Mouse (Mus musculus) embryonic facial prominence, embryonic 12.5 days (tissue): ENCODE data around the gene Stac. TPM values are rescaled to one million over a fixed set of nuclear protein-coding genes. Genes with fewer than 3 reads are reported as not detected.

ENCODE experiments used
- ATAC-seq: fragments of 200-750 bp; cut with Nextera tagmentation; 2 replicates; pipeline ENCODE4 v1.8.0; 2017; ENCODE audit not compliant: insufficient number of reproducible peaks, insufficient read depth, low FRiP score, low TSS enrichment
- H3K27ac ChIP-seq: fragments of 300-500 bp; sonication (generic); 2 replicates; pipeline ENCODE4 v1.5.1; 2016; ENCODE audit warnings: mild to moderate bottlenecking
- H3K27me3 ChIP-seq: fragments of 300-500 bp; sonication (generic); 2 replicates; pipeline ENCODE4 v1.6.1; 2016; ENCODE audit warnings: mild to moderate bottlenecking, moderate library complexity
- H3K36me3 ChIP-seq: fragments of 300-500 bp; sonication (generic); 2 replicates; pipeline ENCODE4 v1.6.1; 2016; ENCODE audit warnings: mild to moderate bottlenecking
- H3K4me1 ChIP-seq: fragments of 300-500 bp; sonication (generic); 2 replicates; pipeline ENCODE4 v1.6.1; 2016
- H3K4me2 ChIP-seq: fragments of 300-500 bp; sonication (generic); replicated peaks from 2 replicates; pipeline ENCODE4 v1.6.1; 2016; ENCODE audit warnings: mild to moderate bottlenecking, moderate library complexity
- H3K4me3 ChIP-seq: fragments of 300-500 bp; sonication (generic); 2 replicates; pipeline ENCODE4 v1.5.1; 2016; ENCODE audit warnings: mild to moderate bottlenecking
- H3K9ac ChIP-seq: fragments of 300-500 bp; sonication (generic); 2 replicates; pipeline ENCODE4 v1.6.1; 2016; ENCODE audit warnings: mild to moderate bottlenecking, moderate library complexity
- H3K9me3 ChIP-seq: fragments of 300-500 bp; sonication (generic); 2 replicates; pipeline ENCODE4 v1.6.1; 2016; ENCODE audit warnings: mild to moderate bottlenecking, moderate library complexity
- WGBS: fragments of 180-500 bp; shearing (Covaris S2); methylation state at CpG from one replicate; pipeline ENCODE4 v1.1.7; 2016; 5-methylcytosine and 5-hydroxymethylcytosine counted together
- polyA plus RNA-seq: library from polyadenylated mRNA; unstranded; fragments of >200 nt; fragmentation: Nextera tagmentation; extraction: Ambion mirVana; gene quantifications from 2 replicates; pipeline ENCODE4 v1.2.1, GENCODE M21; 2016

Stac gene
- polyA plus RNA-seq, 1 experiment from 2014 or later, result 2.2 TPM

- H3K4me1 ChIP-seq, result no peaks in the 10 kb centered on the region
- H3K4me2 ChIP-seq, result no peak overlapping the region
- WGBS, result 73% methylated on average over 2 of the region's 2 CpGs
- H3K36me3 ChIP-seq, result no peaks in the 10 kb centered on the region
- no peak for ATAC-seq
- H3K27me3 ChIP-seq, result peaks cover 14% of the 10 kb centered on the region
- no peak overlapping the region for H3K27ac ChIP-seq
- H3K9ac ChIP-seq, result no peak overlapping the region
- no peak overlapping the region for H3K4me3 ChIP-seq
- no peaks in the 10 kb centered on the region for H3K9me3 ChIP-seq
Measured at GRCm38 (mm10) chr9:111684170-111684569, 6.0 kb downstream of the Stac start.

- WGBS, result 28% methylated on average over 2 of the region's 2 CpGs
- no peaks in the 10 kb centered on the region for H3K9me3 ChIP-seq
- H3K4me2 ChIP-seq, result no peak overlapping the region
- no peaks in the 10 kb centered on the region for H3K27me3 ChIP-seq
- no peaks in the 10 kb centered on the region for H3K4me1 ChIP-seq
- no peak for ATAC-seq
- H3K9ac ChIP-seq, result no peak overlapping the region
- H3K36me3 ChIP-seq, result no peaks in the 10 kb centered on the region
- H3K27ac ChIP-seq, result no peak overlapping the region
- H3K4me3 ChIP-seq, result no peak overlapping the region
Measured at GRCm38 (mm10) chr9:111679516-111679915, 10.6 kb downstream of the Stac start.

DNA sequence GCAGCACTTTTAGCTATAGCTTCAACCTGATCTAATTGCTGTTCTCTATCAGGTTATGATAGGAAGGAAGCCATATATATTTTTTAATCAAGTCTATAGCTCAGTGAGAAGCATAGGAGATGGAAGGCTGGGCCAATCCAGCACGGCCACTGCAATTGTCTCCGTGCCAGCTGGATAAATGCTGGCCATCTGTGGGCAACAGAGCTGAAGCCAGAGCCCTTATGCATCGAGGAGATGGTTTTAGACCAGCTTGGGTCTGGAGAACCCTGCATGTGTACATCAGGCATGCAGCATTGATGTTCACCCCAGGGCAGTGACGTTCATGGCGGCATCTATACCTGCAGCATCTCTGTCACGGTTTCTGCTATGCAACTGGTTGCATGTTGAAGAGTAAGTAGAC is 20.3 kb downstream of the Stac start:
- Histone ChIP-seq H3K4me1 (no peaks in the 10 kb centered on the region), H3K9ac (no peak overlapping the region), H3K27ac (no peak overlapping the region), H3K4me3 (no peak overlapping the region), H3K9me3 (no peaks in the 10 kb centered on the region), H3K4me2 (no peak overlapping the region), H3K36me3 (no peaks in the 10 kb centered on the region), H3K27me3 (no peaks in the 10 kb centered on the region)
- 81% methylated on average over 6 of the region's 6 CpGs for WGBS
- ATAC-seq, result no peak

DNA sequence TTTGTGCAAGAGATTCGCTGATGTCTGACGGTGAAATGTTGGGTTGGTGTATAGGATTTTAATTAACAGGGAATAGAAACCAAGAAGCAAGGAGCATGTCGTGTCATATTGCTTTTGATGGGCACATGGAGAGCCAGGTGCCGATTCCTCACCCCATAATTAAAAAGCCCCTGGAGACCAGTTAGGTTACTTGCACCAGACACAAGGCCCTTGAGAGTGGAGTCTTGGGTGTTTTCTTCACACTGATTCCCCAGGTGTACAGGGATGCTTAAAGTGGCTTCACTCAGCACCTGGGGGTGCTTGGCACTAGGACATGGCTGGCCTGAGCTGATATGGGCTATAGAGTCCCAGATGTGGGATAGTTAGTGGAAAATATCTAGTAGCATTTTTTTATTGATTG is 35.1 kb downstream of the Stac start:
- no peak overlapping the region for H3K4me2 ChIP-seq
- H3K27ac ChIP-seq, result no peak overlapping the region
- no peaks in the 10 kb centered on the region for H3K36me3 ChIP-seq
- H3K9me3 ChIP-seq, result no peaks in the 10 kb centered on the region
- H3K27me3 ChIP-seq, result no peaks in the 10 kb centered on the region
- 77% methylated on average over 4 of the region's 4 CpGs for WGBS
- H3K4me1 ChIP-seq, result no peaks in the 10 kb centered on the region
- no peak for ATAC-seq
- H3K4me3 ChIP-seq, result no peak overlapping the region
- no peak overlapping the region for H3K9ac ChIP-seq

DNA sequence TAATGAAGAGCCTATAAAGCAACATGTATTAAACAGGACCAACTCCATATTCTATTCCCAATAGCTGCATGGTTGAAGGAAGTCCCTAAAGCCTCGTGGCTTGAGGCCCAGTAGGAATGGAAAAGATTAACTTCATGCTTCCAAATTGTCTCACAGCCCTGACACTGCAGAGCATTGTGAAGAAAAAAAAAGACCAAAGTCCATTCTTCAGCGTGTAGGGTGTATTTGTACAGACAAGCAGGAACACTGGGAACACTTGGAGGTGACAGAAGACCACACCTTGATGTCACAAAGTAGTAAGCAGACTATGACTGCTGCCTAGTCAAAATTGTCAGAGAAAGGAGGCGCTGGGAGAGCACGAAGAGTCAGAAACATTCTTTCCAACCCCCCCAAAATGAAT is 45.9 kb downstream of the Stac start:
- H3K4me3 ChIP-seq, result no peak overlapping the region
- H3K36me3 ChIP-seq, result no peaks in the 10 kb centered on the region
- WGBS, result 77% methylated on average over 4 of the region's 4 CpGs
- H3K4me2 ChIP-seq, result no peak overlapping the region
- ATAC-seq, result no peak
- H3K9ac ChIP-seq, result no peak overlapping the region
- no peaks in the 10 kb centered on the region for H3K4me1 ChIP-seq
- H3K9me3 ChIP-seq, result no peaks in the 10 kb centered on the region
- no peaks in the 10 kb centered on the region for H3K27me3 ChIP-seq
- H3K27ac ChIP-seq, result no peak overlapping the region

DNA sequence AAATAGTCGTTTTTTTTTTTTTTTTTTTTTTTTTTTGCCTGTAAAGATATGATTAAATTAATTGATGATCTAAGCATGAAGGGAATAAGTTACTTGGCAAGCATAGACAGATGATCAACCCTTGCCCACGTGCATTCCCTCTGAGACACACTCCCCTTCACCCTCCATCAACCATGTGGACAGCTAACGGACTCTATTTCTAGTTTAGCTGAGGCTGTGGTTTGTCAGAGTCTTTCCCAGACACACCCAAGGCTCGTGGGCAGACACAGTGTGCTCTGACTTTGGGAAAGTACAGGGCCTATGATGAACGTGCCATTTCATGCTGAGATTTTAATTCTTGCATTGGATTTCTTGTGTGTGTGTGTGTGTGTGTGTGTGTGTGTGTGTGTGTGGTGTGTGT is 46.8 kb downstream of the Stac start:
- Histone ChIP-seq H3K9me3 (no peaks in the 10 kb centered on the region), H3K4me2 (no peak overlapping the region), H3K9ac (no peak overlapping the region), H3K27ac (no peak overlapping the region), H3K4me1 (no peaks in the 10 kb centered on the region), H3K4me3 (no peak overlapping the region), H3K36me3 (no peaks in the 10 kb centered on the region), H3K27me3 (no peaks in the 10 kb centered on the region)
- no peak for ATAC-seq
- WGBS, result 74% methylated on average over 5 of the region's 5 CpGs

DNA sequence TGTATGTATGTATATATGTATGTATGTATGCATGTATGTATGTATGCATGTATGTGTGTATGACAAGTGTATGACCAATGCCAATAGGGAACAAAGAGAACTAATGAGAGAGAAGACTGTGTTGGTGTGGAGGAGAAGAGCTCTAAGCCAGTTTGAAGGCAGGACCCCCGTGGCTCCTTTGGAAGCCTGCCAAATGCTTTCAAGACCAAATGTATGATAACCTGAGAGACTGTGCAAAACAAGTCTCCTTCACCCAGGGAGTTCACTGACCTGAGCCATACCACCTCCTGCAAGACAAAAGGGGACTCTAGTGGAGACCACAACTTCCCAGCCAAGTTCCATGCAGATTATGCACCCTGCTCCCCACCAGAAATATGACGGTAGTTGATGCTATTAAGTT is 52.5 kb downstream of the Stac start:
- Histone ChIP-seq H3K4me1 (no peaks in the 10 kb centered on the region), H3K4me2 (no peak overlapping the region), H3K27me3 (no peaks in the 10 kb centered on the region), H3K4me3 (no peak overlapping the region), H3K9me3 (no peaks in the 10 kb centered on the region), H3K9ac (no peak overlapping the region), H3K27ac (no peak overlapping the region), H3K36me3 (no peaks in the 10 kb centered on the region)
- no peak for ATAC-seq
- 58% methylated on average over 2 of the region's 2 CpGs for WGBS

GRCm38 (mm10) chr9:111632833-111633232 is 57.3 kb downstream of the Stac start:
- ATAC-seq, result no peak
- Histone ChIP-seq H3K9ac (no peak overlapping the region), H3K4me1 (no peaks in the 10 kb centered on the region), H3K36me3 (no peaks in the 10 kb centered on the region), H3K27ac (no peak overlapping the region), H3K4me2 (no peak overlapping the region), H3K9me3 (no peaks in the 10 kb centered on the region), H3K4me3 (no peak overlapping the region), H3K27me3 (no peaks in the 10 kb centered on the region)
- WGBS, result 80% methylated on average over 4 of the region's 4 CpGs

GRCm38 (mm10) chr9:111621191-111621590 is 69.0 kb downstream of the Stac start:
- 81% methylated on average over 2 of the region's 2 CpGs for WGBS
- no peak overlapping the region for H3K27ac ChIP-seq
- H3K9ac ChIP-seq, result no peak overlapping the region
- H3K9me3 ChIP-seq, result no peaks in the 10 kb centered on the region
- H3K4me1 ChIP-seq, result no peaks in the 10 kb centered on the region
- H3K4me3 ChIP-seq, result no peak overlapping the region
- H3K36me3 ChIP-seq, result no peaks in the 10 kb centered on the region
- no peaks in the 10 kb centered on the region for H3K27me3 ChIP-seq
- ATAC-seq, result no peak
- H3K4me2 ChIP-seq, result no peak overlapping the region

DNA sequence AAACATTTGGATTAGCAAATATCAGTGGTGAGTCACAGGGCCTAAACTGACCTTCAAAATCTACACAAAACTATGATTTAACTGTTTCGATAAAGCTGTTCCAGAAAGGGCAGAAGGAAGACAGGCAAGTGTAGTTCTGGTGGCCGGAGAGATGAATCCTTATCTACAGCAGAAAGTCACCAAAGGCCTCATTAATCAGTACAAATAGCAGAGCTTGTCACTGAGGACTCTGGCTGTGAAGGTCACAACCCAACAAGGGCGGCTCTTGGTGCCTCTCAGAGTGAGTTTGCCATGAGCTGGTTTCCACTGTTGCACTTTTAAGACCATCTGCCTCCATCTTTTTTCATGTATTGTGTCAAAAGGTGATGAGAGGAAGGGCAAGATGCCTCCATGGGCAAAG is 78.8 kb downstream of the Stac start:
- no peaks in the 10 kb centered on the region for H3K9me3 ChIP-seq
- H3K9ac ChIP-seq, result no peak overlapping the region
- H3K36me3 ChIP-seq, result no peaks in the 10 kb centered on the region
- H3K4me3 ChIP-seq, result no peak overlapping the region
- no peak for ATAC-seq
- no peaks in the 10 kb centered on the region for H3K27me3 ChIP-seq
- no peak overlapping the region for H3K4me2 ChIP-seq
- WGBS, result 90% methylated on average over 3 of the region's 3 CpGs
- H3K27ac ChIP-seq, result no peak overlapping the region
- no peaks in the 10 kb centered on the region for H3K4me1 ChIP-seq

GRCm38 (mm10) chr9:111608762-111609161 is 81.4 kb downstream of the Stac start:
- Histone ChIP-seq H3K4me1 (no peaks in the 10 kb centered on the region), H3K4me2 (no peak overlapping the region), H3K4me3 (no peak overlapping the region), H3K27me3 (no peaks in the 10 kb centered on the region), H3K27ac (no peak overlapping the region), H3K9me3 (no peaks in the 10 kb centered on the region), H3K36me3 (no peaks in the 10 kb centered on the region), H3K9ac (no peak overlapping the region)
- no peak for ATAC-seq
- 77% methylated on average over 6 of the region's 6 CpGs for WGBS

- H3K27ac ChIP-seq, result no peak overlapping the region
- no peaks in the 10 kb centered on the region for H3K36me3 ChIP-seq
- no peak for ATAC-seq
- H3K9me3 ChIP-seq, result no peaks in the 10 kb centered on the region
- H3K4me1 ChIP-seq, result no peaks in the 10 kb centered on the region
- H3K4me2 ChIP-seq, result no peak overlapping the region
- no peak overlapping the region for H3K4me3 ChIP-seq
- H3K9ac ChIP-seq, result no peak overlapping the region
- H3K27me3 ChIP-seq, result no peaks in the 10 kb centered on the region
- WGBS, result 88% methylated on average over 8 of the region's 8 CpGs
Measured at GRCm38 (mm10) chr9:111606603-111607002, 83.5 kb downstream of the Stac start.

- Histone ChIP-seq H3K9me3 (no peaks in the 10 kb centered on the region), H3K27ac (no peak overlapping the region), H3K4me2 (no peak overlapping the region), H3K9ac (no peak overlapping the region), H3K36me3 (no peaks in the 10 kb centered on the region), H3K27me3 (no peaks in the 10 kb centered on the region), H3K4me1 (no peaks in the 10 kb centered on the region), H3K4me3 (no peak overlapping the region)
- ATAC-seq, result no peak
- 86% methylated on average over 2 of the region's 2 CpGs for WGBS
Measured at GRCm38 (mm10) chr9:111587527-111587926, 102.6 kb downstream of the Stac start.
